Mouse (Mus musculus) forebrain, postnatal 0 days (tissue): ENCODE measurements around the gene Gm20916. TPM values are rescaled to one million over a fixed set of nuclear protein-coding genes. Genes with fewer than 3 reads are reported as not detected.
"Not testable (repeated sequence)": the region's sequence is repeated elsewhere in the genome, so short reads cannot be mapped to it uniquely, and the experiment has no call there.

Source experiments
- ATAC-seq: fragments of 200-750 bp; cut with Nextera tagmentation; 2 replicates; pipeline ENCODE4 v1.8.0; 2017; ENCODE audit warnings: mild to moderate bottlenecking, moderate library complexity
- DNase-seq: peaks from one replicate; pipeline ENCODE4 v3.0.0-alpha.2; 2015
- H3K27ac ChIP-seq: fragments of 300-500 bp; sonication (generic); 2 replicates; pipeline ENCODE4 v1.5.1; 2014; ENCODE audit warnings: low read depth, mild to moderate bottlenecking, antibody characterized with exemption, low read length, moderate library complexity, mixed read lengths
- H3K27me3 ChIP-seq: fragments of 300-500 bp; sonication (generic); 2 replicates; pipeline ENCODE4 v1.6.1; 2014; ENCODE audit warnings: mild to moderate bottlenecking, low read length, mixed read lengths; ENCODE audit not compliant: insufficient read depth
- H3K36me3 ChIP-seq: fragments of 300-500 bp; sonication (generic); 2 replicates; pipeline ENCODE4 v1.6.1; 2014; ENCODE audit warnings: mild to moderate bottlenecking, moderate library complexity; ENCODE audit not compliant: insufficient read depth
- H3K4me1 ChIP-seq: fragments of 300-500 bp; sonication (generic); 2 replicates; pipeline ENCODE4 v1.6.1; 2014; ENCODE audit warnings: antibody characterized with exemption; ENCODE audit not compliant: insufficient read depth
- H3K4me2 ChIP-seq: fragments of 300-500 bp; sonication (generic); 2 replicates; pipeline ENCODE4 v1.6.1; 2014; ENCODE audit warnings: low read depth, mild to moderate bottlenecking, moderate library complexity
- H3K4me3 ChIP-seq: fragments of 300-500 bp; sonication (generic); 2 replicates; pipeline ENCODE4 v1.5.1; 2014; ENCODE audit warnings: low read depth, low read length, mixed read lengths
- H3K9ac ChIP-seq: fragments of 300-500 bp; sonication (generic); 2 replicates; pipeline ENCODE4 v1.6.1; 2014; ENCODE audit warnings: mild to moderate bottlenecking
- H3K9me3 ChIP-seq: fragments of 300-500 bp; sonication (generic); 2 replicates; pipeline ENCODE4 v1.6.1; 2016; ENCODE audit warnings: low read length
- WGBS: fragments of 180-500 bp; shearing (Covaris S2); extraction: QIAGEN DNeasy Blood & Tissue Kit; methylation state at CpG from one replicate; pipeline ENCODE4 v1.1.7; 2014; 5-methylcytosine and 5-hydroxymethylcytosine counted together
- polyA plus RNA-seq: library from polyadenylated mRNA; unstranded; fragments of >200 nt; fragmentation: Nextera tagmentation; extraction: Ambion mirVana; gene quantifications from 2 replicates; pipeline ENCODE4 v1.2.1, GENCODE M21; 2015
- total RNA-seq: library from RNA; depleted of rRNA; stranded (reverse); fragments of >200 nt; gene quantifications from 2 replicates; pipeline ENCODE4 v1.2.3, GENCODE M21; 2014; rRNA removed

Gm20916 gene
- total RNA-seq (not detected in 2 replicates), polyA plus RNA-seq (not detected in 2 replicates)

DNA sequence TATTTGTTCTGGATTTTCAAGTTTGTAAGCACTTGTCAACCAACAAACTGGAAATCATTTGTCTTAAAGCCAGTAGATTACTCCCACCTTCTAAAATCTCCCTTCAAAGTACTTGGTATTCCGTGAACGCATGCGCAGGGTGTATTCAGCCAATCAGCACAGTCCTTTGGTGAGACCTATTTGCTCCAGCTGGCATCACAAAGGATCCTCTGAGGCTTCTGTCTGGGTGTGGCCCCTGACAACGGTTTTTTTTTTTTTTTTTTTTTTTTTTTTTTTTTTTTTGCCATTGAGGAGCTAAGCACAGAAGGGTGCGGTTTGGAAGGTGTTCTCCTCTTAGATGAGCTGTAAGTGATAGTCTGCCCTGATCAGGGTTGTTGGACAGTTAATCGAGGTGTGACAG is at the start of gene Gm20916:
Gene Gm20916, plus strand, starts transcription at position 301 of the 400 bp plus-strand sequence.
- not testable (repeated sequence) for H3K9me3 ChIP-seq, H3K27ac ChIP-seq, H3K4me3 ChIP-seq, H3K36me3 ChIP-seq, ATAC-seq, H3K4me1 ChIP-seq, DNase-seq, H3K9ac ChIP-seq, H3K27me3 ChIP-seq, H3K4me2 ChIP-seq
- WGBS, result no CpG with 5 or more reads among the region's 6 CpGs

Other genes with a start within 250 kb of the Gm20916 start
- gene Gm20917, start 168.4 kb upstream of the Gm20916 start, total RNA-seq, result not detected in 2 replicates
- not detected in 2 replicates for gene Gm20917, start 168.4 kb upstream of the Gm20916 start, polyA plus RNA-seq